Mouse (Mus musculus) MEL (cell line): ENCODE data around the gene Fndc10.

Source experiments
- MAX ChIP-seq: IDR thresholded peaks from 2 replicates; pipeline ENCODE4 v1.6.1; 2011; ENCODE audit warnings: low read length, improper control_type of control experiment
- POLR2AphosphoS2 ChIP-seq: IDR thresholded peaks from 2 replicates; pipeline ENCODE4 v1.6.1; 2011; ENCODE audit warnings: low read length, improper control_type of control experiment

DNA sequence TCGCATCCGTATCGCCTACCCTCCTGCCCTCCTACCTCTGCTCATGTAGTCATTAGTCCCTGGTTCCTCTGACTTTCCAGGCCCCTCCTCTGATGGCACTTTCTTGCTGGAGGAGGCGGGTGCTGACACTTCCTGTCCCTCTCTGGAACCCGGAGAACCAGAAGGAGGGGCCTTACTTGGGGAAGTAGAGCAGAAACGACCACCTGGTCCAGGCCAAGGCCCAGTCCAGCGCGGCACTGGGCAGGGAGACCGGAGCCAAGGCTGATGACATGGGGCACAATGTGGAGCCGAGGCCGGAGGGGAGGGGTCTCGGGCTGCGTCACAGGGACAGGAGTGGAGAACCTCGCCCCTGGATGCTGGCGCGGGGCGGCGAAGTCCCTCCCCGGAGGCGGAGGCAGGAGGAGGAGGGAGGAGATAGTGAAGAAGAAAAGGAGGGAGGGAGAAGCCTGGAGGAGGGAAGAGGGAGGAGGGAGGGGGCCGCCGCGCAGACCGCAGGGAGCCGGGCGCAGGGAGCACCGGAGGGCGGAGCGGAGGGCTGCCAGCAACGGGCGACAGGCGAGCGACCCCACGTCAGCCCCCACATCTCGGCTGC, 40.3 kb downstream of the Fndc10 start, which contains the start of gene Tmem240:
- TF ChIP-seq POLR2AphosphoS2 = peak; percentile 85
- peak; percentile 32; the same call in 1 of the 2 replicates for TF ChIP-seq MAX
